Mouse (Mus musculus): ENCODE measurements around the gene Ormdl3. TPM values are rescaled to one million over a fixed set of nuclear protein-coding genes. Genes with fewer than 3 reads are reported as not detected.

Ormdl3 gene
- polyA plus RNA-seq, 1 experiment from 2014 or later = 14.5 TPM

DNA sequence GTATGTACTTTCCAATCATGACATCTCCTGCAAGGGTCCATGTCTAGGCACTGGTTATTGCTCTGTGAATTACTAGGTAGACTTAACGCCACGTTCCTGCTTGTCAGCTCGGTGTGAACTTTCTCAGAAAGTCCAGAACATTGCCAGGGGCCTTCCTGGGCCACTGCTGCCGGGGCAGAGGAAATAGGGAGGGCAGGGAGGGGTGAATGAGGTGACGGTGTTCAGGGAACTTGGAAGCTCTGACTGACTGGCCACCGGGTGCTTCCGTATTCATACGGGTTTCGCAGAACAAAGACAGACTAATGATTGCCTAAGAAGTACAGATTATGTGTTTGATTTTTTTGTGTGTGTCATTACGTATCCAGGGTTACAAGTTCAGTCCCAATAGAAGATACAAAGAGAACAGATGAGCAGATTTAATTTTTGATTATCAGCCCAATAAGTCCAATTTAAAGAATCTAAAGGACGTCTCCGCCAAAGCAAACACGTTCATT lies 23.2 kb downstream of the Ormdl3 start:
- no peaks in the 10 kb centered on the region for H3K9me3 ChIP-seq (ENCODE audit: control insufficient read depth, low read length)
- 80% methylated on average over 13 of the region's 13 CpGs for WGBS
- no peaks in the 10 kb centered on the region for H3K36me3 ChIP-seq (ENCODE audit: control insufficient read depth, insufficient read depth, low read length)
- H3K27me3 ChIP-seq (ENCODE audit: control insufficient read depth, insufficient read depth, low read length) = no peaks in the 10 kb centered on the region
- H3K9ac ChIP-seq (replicated peaks; ENCODE audit: low read depth, low read length) = no peak overlapping the region
- no peak overlapping the region for H3K4me2 ChIP-seq (ENCODE audit: low read depth, low read length)
- no peaks in the 10 kb centered on the region for H3K4me1 ChIP-seq (ENCODE audit: control insufficient read depth, insufficient read depth, low read length)
- H3K4me3 ChIP-seq (ENCODE audit: low read depth, low read length) = no peak overlapping the region
- H3K27ac ChIP-seq (ENCODE audit: low read depth, low read length) = no peak overlapping the region
- ATAC-seq (ENCODE audit: low read depth) = no peak

GRCm38 (mm10) chr11:98563025-98563424 lies 24.1 kb downstream of the Ormdl3 start:
- Histone ChIP-seq H3K9me3 (ENCODE audit: control insufficient read depth, low read length) (no peaks in the 10 kb centered on the region), H3K4me2 (ENCODE audit: low read depth, low read length) (no peak overlapping the region), H3K27me3 (ENCODE audit: control insufficient read depth, insufficient read depth, low read length) (no peaks in the 10 kb centered on the region), H3K4me3 (ENCODE audit: low read depth, low read length) (no peak overlapping the region), H3K4me1 (ENCODE audit: control insufficient read depth, insufficient read depth, low read length) (no peaks in the 10 kb centered on the region), H3K36me3 (ENCODE audit: control insufficient read depth, insufficient read depth, low read length) (no peaks in the 10 kb centered on the region), H3K9ac (replicated peaks; ENCODE audit: low read depth, low read length) (no peak overlapping the region), H3K27ac (ENCODE audit: low read depth, low read length) (no peak overlapping the region)
- ATAC-seq (ENCODE audit: low read depth) = no peak
- 82% methylated on average over 3 of the region's 3 CpGs for WGBS

GRCm38 (mm10) chr11:98560942-98561341 lies 26.2 kb downstream of the Ormdl3 start:
- Histone ChIP-seq H3K36me3 (ENCODE audit: control insufficient read depth, insufficient read depth, low read length) (no peaks in the 10 kb centered on the region), H3K9me3 (ENCODE audit: control insufficient read depth, low read length) (no peaks in the 10 kb centered on the region), H3K4me3 (ENCODE audit: low read depth, low read length) (no peak overlapping the region), H3K9ac (replicated peaks; ENCODE audit: low read depth, low read length) (no peak overlapping the region), H3K4me2 (ENCODE audit: low read depth, low read length) (no peak overlapping the region), H3K27me3 (ENCODE audit: control insufficient read depth, insufficient read depth, low read length) (no peaks in the 10 kb centered on the region), H3K27ac (ENCODE audit: low read depth, low read length) (no peak overlapping the region), H3K4me1 (ENCODE audit: control insufficient read depth, insufficient read depth, low read length) (no peaks in the 10 kb centered on the region)
- ATAC-seq (ENCODE audit: low read depth) = no peak
- WGBS = 34% methylated on average over 7 of the region's 7 CpGs

DNA sequence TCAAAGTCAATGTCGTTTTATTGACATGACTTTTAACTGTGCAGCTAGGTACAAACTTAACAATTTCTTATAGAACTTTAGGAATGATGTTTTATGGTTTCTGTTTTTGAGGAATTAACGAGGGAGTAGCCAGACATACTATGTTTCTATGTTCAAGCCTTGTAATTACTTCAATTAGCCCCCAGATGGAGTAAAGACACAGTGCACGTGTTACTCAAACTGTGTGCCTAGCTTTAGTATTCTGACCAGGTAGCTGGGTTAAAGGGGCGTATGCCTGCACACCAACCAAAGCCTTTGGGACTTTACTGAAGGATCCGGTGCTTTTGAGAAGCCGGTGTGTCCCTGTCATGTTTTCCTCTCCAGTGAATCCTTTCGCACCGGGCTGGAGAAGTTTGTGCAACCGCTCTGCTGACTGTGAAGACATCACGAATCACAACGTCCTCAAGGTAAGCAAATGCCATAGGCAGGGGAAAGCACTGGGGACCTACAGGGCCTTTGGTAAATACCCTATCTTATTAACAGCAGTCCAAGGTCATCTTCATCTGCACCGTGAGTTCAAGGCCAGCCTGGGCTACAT lies 32.0 kb downstream of the Ormdl3 start:
- WGBS = 71% methylated on average over 12 of the region's 12 CpGs
- Histone ChIP-seq H3K4me1 (ENCODE audit: control insufficient read depth, insufficient read depth, low read length) (0 out of 2 replicates have a peak, but pooled peaks cover 4% of the 10 kb centered on the region), H3K9ac (replicated peaks; ENCODE audit: low read depth, low read length) (no peak overlapping the region), H3K27ac (ENCODE audit: low read depth, low read length) (no peak overlapping the region), H3K9me3 (ENCODE audit: control insufficient read depth, low read length) (no peaks in the 10 kb centered on the region), H3K36me3 (ENCODE audit: control insufficient read depth, insufficient read depth, low read length) (no peaks in the 10 kb centered on the region), H3K27me3 (ENCODE audit: control insufficient read depth, insufficient read depth, low read length) (peaks cover under 1% of the 10 kb centered on the region; the same call in 1 of the 2 replicates), H3K4me2 (ENCODE audit: low read depth, low read length) (no peak overlapping the region), H3K4me3 (ENCODE audit: low read depth, low read length) (no peak overlapping the region)
- ATAC-seq (ENCODE audit: low read depth) = no peak

- 90% methylated on average over 4 of the region's 4 CpGs for WGBS
- Histone ChIP-seq H3K4me1 (ENCODE audit: control insufficient read depth, insufficient read depth, low read length) (0 out of 2 replicates have a peak, but pooled peaks cover 4% of the 10 kb centered on the region), H3K4me3 (ENCODE audit: low read depth, low read length) (no peak overlapping the region), H3K4me2 (ENCODE audit: low read depth, low read length) (no peak overlapping the region), H3K27ac (ENCODE audit: low read depth, low read length) (no peak overlapping the region), H3K9ac (replicated peaks; ENCODE audit: low read depth, low read length) (no peak overlapping the region), H3K36me3 (ENCODE audit: control insufficient read depth, insufficient read depth, low read length) (no peaks in the 10 kb centered on the region), H3K27me3 (ENCODE audit: control insufficient read depth, insufficient read depth, low read length) (peaks cover 7% of the 10 kb centered on the region; the same call in 1 of the 2 replicates), H3K9me3 (ENCODE audit: control insufficient read depth, low read length) (no peaks in the 10 kb centered on the region)
- ATAC-seq (ENCODE audit: low read depth) = no peak
Measured at GRCm38 (mm10) chr11:98553966-98554365, 33.2 kb downstream of the Ormdl3 start.

- WGBS = 2% methylated on average over 51 of the region's 51 CpGs
- Histone ChIP-seq H3K4me2 (ENCODE audit: low read depth, low read length) (peak within 1 kb of the TSS; percentile 63), H3K9ac (replicated peaks; ENCODE audit: low read depth, low read length) (peak within 1 kb of the TSS; percentile 59), H3K27ac (ENCODE audit: low read depth, low read length) (peak within 1 kb of the TSS; percentile 86), H3K4me1 (ENCODE audit: control insufficient read depth, insufficient read depth, low read length) (0 out of 2 replicates have a peak, but pooled peaks cover 4% of the 10 kb centered on the region), H3K4me3 (ENCODE audit: low read depth, low read length) (peak within 1 kb of the TSS; percentile 60), H3K36me3 (ENCODE audit: control insufficient read depth, insufficient read depth, low read length) (no peaks in the 10 kb centered on the region), H3K27me3 (ENCODE audit: control insufficient read depth, insufficient read depth, low read length) (peaks cover 26% of the 10 kb centered on the region), H3K9me3 (ENCODE audit: control insufficient read depth, low read length) (no peaks in the 10 kb centered on the region)
- ATAC-seq (ENCODE audit: low read depth) = peak; percentile 97
Measured at GRCm38 (mm10) chr11:98550975-98551828, 36.0 kb downstream of the Ormdl3 start, which contains the start of gene Zpbp2. TSS of gene Zpbp2 (plus strand) at chr11:98551097.

GRCm38 (mm10) chr11:98550311-98550974 lies 36.7 kb downstream of the Ormdl3 start:
- Histone ChIP-seq H3K36me3 (ENCODE audit: control insufficient read depth, insufficient read depth, low read length) (no peaks in the 10 kb centered on the region), H3K4me2 (ENCODE audit: low read depth, low read length) (peak overlapping the region; percentile 63), H3K27ac (ENCODE audit: low read depth, low read length) (peak overlapping the region; percentile 86), H3K9me3 (ENCODE audit: control insufficient read depth, low read length) (no peaks in the 10 kb centered on the region), H3K4me1 (ENCODE audit: control insufficient read depth, insufficient read depth, low read length) (0 out of 2 replicates have a peak, but pooled peaks cover 4% of the 10 kb centered on the region), H3K4me3 (ENCODE audit: low read depth, low read length) (peak overlapping the region; percentile 60), H3K27me3 (ENCODE audit: control insufficient read depth, insufficient read depth, low read length) (peaks cover 34% of the 10 kb centered on the region), H3K9ac (replicated peaks; ENCODE audit: low read depth, low read length) (peak overlapping the region; percentile 59)
- ATAC-seq (ENCODE audit: low read depth) = peak; percentile 19
- WGBS = 16% methylated on average over 20 of the region's 20 CpGs

DNA sequence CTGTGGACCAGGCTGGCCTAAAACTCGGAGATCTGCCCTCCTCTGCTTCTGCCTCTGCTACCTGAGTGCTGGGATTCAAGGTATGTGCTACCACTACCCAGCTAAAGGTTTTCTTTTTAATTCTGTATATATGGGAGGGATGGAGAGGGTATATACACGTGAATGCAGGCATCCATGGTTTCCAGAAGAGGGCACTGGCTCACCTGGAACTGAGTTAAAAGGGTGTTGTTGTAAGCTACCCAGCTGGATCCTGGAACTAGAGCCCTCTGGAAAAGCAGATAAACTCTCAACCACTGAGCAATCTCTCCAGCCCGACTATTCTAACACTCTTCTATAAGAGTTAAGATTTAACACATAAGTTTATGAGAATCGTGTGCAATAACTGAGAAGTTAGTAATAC lies 37.8 kb downstream of the Ormdl3 start:
- Histone ChIP-seq H3K4me3 (ENCODE audit: low read depth, low read length) (no peak overlapping the region), H3K27ac (ENCODE audit: low read depth, low read length) (no peak overlapping the region), H3K9me3 (ENCODE audit: control insufficient read depth, low read length) (no peaks in the 10 kb centered on the region), H3K4me2 (ENCODE audit: low read depth, low read length) (no peak overlapping the region), H3K4me1 (ENCODE audit: control insufficient read depth, insufficient read depth, low read length) (0 out of 2 replicates have a peak, but pooled peaks cover 4% of the 10 kb centered on the region), H3K36me3 (ENCODE audit: control insufficient read depth, insufficient read depth, low read length) (no peaks in the 10 kb centered on the region), H3K27me3 (ENCODE audit: control insufficient read depth, insufficient read depth, low read length) (peaks cover 42% of the 10 kb centered on the region), H3K9ac (replicated peaks; ENCODE audit: low read depth, low read length) (no peak overlapping the region)
- WGBS = 60% methylated on average over 4 of the region's 4 CpGs
- no peak for ATAC-seq (ENCODE audit: low read depth)
